Mouse (Mus musculus) heart, adult 11 months (tissue): ENCODE measurements around the gene Figla.
"Not testable (repeated sequence)": the region's sequence is repeated elsewhere in the genome, so short reads cannot be mapped to it uniquely, and the experiment has no call there.

ENCODE experiments used
- DNase-seq: peaks from one replicate; pipeline ENCODE4 v3.0.0; 2022

Figla gene

DNA sequence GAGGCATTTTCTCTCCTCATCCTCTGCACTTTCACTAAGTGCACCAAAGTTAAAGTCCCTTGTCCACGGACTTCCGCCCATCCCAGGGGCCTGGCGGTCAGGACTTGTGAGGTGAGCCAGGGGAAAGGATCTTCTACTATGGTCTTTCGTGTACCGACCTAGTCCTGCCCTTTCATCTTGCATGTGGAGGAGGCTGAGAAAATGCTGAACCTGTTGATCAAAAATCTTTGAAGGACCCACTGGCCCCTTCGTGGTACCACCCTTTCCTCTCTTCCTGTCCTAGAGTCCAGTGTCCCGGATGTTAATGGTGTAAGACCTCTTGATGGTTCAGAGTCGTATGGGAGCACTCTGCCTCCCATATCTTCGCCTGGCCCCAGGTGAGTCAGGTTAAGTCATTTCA, at the start of gene Figla:
Figla (plus strand) TSS at position 301 of the 400 bp plus-strand sequence.
- no peak for DNase-seq

DNA sequence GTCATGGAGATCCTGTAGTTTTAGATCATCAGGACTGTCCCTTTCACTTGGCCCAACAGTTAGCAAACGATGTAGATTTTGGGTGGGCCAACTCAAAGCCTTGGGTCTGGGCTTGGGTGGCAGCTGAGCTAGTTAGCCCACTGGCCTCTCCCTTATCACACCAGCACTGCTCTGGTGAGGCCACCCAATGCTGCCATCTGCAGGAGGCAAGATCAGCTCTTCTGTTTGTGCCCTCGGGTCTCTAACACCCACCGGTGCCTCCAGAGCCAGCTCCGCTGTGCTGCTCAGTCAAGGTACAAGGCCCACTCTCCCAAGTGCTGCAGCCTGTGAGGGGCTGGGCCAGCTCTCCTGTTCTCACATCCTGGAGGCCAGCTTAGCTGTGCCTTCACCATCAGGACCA, 49.3 kb upstream of the Figla start:
- DNase-seq = peak; percentile 80

- DNase-seq = peak; percentile 83
Observed at GRCm38 (mm10) chr6:85969889-85970288, 46.1 kb upstream of the Figla start.

DNA sequence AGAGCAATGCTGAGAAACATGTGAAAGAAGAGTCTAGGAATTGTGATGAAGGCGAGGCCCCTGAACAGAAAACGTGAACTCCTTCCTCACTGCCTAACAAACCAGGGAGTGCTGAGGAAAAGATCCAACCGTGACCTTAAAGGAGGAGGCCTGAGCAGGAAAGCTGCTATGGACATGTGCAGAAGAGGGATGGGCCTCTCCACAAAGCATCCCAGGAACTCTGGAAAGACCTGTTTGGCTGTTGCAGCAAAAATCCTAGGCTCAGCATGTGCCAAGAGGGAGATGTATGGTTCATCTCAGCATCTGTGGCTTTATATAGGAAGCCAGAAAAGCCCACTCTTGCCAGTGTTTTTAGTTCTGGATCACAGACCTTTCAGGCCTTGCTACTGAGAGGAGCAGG, 43.3 kb upstream of the Figla start:
- DNase-seq = peak; percentile 49

GRCm38 (mm10) chr6:85973336-85973735, 42.6 kb upstream of the Figla start:
- DNase-seq = peak; percentile 22

DNA sequence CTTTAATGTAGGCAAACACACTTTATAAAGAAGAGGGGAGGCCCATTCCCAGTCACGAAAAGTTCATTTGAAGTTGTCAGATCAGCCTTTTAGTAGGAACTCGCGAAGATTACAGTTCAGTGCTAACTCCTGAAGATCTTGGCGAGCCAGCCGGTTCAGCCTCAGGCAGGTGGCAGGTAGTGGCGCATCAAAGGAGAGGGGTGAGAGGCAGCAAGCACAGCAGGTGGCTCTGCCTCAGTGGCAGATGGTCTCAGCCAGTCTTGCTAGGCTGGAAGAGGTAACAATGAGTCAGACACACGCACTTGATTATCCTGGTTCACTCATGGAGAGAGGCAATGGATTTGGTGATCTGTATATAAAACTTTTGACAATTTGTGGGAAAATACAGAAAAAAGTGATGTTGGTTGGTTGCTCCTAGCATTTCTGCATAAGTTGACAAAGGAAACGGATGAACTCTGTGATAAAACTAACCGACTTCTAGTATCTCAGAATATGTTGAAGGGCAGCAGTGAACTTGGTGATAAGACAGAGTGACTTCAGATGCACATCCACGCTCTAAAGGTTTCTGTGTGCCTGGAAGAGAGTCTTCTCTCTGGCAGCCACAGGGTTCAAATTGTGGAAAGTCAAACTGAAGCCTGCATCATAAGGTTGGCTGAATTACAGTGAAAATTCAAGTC, 40.9 kb upstream of the Figla start:
- DNase-seq = peak; percentile 57

DNA sequence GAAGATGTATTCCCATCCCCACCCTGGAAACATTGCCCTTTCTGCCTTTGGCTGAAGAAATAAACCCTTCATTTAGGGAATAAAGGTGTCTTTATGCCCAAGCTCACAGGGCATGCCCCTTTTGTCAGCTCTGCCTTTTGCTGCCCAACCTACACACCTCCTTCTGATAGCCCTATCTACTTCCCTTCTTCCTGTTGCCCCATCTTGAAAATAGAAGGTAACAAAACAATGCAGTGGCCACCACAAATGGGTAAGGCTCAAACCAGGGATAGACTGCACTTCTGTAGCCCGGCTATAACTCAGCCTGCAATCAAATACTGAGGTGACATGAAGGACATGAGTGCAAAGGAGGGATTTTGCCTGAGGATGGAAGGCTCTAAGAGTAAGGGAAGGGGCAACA, 40.2 kb upstream of the Figla start:
- DNase-seq = peak; percentile 68

DNA sequence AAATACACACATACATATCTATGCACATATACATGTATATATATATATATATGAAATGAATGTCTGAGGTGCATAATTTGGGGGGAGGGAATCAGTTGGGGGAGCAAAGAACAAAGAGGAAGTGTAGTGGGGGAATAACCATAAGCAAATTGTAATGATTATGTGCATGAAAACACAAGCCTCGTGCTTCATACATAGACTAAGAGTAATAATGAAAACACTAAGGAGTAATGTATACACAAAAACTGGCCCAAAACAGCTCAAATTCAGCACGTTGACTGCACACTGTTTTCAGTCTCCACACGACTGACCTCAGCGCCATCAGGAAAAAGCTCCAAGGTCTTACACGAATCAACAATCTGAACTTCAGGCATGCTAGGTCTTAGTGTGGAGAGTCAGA, 39.7 kb upstream of the Figla start:
- DNase-seq = no peak

GRCm38 (mm10) chr6:85978736-85979135, 37.2 kb upstream of the Figla start:
- DNase-seq = not testable (repeated sequence)

DNA sequence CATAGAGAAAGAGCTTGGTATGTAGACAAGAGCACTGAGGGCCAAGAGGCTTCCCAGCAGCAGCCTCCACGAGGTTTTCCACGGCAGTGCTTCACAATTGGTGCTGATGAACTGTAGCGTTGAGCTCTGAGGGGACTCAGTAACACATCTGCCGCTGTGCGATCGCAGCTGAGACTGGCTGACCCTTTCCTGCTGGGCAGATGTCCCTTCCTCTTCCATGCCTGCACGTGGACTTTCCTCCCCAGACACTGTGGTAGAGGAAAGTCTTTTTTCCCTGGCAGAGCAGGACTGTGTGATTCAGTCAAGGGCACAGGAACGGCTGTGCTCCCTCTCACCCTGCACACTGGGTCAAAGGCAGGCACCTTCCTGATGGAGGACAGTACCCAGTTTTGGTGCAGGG, 31.6 kb upstream of the Figla start:
- peak; percentile 78 for DNase-seq

GRCm38 (mm10) chr6:85989570-85989969, 26.4 kb upstream of the Figla start:
- DNase-seq = not testable (repeated sequence)

- DNase-seq = not testable (repeated sequence)
Observed at GRCm38 (mm10) chr6:85990774-85991173, 25.2 kb upstream of the Figla start.

DNA sequence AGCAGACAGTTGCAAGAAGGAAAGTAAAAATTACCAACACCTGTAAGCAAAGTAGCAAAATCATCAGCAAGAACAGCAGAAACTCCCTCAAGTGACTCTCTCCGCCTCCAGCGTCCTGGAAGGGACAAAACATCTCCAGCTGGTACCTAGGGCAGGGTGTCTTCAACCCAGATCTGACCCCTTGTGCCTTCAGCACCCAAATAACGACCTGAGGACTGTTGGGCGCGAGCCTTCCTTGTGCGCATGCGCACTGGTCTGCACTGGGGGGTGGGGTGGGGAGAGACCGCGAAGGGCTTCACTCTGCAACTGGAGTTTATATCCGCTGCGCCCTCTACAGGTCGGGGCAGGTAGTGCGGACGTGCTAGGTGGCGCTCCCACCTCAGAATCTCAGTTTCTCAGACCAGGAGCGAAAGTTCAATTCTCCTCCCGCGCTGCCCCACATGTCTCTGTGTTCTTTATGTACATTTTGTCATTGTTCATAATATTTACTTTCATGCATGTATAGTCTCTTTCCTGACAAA, 12.5 kb upstream of the Figla start:
- no peak for DNase-seq

DNA sequence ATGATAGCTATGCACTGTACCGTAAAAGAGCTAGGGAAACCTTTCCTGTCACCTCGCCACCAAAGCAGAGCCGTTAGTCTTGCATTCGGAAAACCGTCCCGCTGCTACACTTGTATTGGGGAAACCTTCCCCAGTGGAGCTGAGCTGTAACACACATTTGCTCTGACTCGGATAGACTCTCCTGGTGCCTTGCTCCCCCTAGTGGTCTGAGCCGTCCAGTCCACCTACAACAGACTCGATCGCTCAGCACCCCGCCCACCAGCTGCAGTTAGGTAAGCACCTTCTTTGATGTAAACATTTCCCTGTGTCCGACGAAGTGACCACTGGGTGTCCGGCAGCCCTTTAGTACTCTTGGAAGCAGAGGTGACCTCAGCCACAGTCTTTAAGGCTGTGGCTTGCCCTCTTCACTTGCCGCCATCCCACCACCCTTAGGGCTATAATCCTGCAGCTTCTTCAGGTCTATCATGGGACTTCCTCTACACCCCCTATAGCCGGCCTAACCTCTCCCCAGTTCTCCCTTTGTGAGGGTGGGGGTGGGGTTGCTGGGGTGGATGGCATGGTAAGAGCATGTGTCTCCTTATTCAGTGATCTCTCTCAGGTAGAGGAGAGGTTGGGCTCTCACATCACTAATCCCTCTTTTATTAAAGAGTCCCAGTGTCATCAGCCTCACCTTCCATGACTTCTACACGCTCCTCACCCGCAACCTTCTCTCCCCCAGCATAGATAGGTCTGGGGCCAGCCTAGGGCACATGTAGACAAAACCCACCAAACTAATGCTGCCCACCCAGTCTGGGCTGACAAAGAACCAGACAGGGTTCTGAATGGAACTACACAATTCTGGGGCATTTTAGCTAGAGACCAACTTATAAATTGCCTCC, 11.5 kb upstream of the Figla start:
- DNase-seq = peak; percentile 92

- DNase-seq = no peak
Observed at GRCm38 (mm10) chr6:86009980-86010379, 6.0 kb upstream of the Figla start.

GRCm38 (mm10) chr6:86014812-86015211, 1.2 kb upstream of the Figla start:
- not testable (repeated sequence) for DNase-seq

DNA sequence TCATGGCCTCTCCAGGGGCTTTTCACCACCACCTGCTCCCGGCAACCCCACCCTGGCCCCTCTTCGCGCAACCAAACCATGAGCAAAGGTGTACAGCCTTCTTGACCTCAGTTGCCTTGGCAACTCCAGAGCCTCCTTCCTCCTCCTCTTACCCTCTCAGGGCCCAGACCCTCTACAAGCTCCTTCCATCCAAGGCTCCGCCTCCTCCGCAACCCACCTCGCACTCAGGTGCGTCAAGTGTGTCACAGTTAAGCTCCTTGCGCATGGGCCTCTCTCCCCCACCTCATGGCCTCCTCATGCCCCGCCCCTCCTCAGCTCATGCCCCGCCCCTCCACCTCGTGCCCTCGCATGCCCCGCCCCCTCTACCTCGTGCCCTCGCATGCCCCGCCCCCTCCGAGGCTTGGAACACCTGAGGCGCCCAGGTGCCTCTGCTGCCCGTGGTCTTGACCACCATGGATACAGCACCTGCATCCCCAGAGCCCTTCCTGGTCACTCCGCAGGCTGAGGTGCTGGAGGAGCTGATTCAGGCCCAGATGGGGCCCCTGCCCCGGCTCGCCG, 901 bp downstream of the Figla start:
- no peak for DNase-seq

DNA sequence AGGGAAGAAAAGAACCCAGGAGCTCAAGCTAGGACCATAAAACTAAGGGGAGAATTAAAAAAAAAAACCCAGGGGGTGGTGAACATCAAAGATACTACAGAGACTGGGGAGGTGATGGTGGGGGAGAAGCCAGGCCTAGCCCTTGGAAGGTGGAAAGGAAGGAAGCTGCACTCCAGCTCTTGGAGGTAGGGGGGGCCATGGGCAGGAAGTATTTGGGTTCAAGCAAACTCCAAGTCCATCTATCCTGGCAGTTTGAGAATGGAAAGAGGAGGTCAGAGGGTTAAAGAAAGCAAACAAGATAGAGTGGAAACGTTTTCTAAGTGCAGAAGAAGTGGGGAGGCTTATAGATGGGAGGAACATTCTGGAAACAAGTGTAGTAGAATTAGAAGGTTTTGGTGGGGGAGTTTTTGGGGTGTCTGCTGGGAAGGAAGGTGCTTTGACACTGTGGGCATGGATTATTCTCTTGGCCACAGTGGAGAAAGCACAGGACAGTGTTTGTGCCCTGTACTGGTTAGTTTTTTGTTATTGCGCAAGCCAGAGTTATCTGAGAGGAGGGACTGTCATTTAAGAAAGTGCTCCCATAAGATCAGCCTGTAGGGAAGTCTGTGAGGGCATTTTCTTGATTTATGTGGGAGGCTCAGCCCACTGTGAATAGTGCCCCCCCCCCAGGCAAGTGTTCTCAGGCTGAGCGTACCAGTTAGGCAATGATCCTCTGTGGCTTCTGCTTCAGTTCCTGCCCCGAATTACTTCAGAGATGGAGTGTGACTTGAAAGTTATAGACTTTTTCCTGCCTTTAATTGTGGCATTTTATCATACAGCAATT, 3.7 kb downstream of the Figla start:
- DNase-seq = peak; percentile 87

DNA sequence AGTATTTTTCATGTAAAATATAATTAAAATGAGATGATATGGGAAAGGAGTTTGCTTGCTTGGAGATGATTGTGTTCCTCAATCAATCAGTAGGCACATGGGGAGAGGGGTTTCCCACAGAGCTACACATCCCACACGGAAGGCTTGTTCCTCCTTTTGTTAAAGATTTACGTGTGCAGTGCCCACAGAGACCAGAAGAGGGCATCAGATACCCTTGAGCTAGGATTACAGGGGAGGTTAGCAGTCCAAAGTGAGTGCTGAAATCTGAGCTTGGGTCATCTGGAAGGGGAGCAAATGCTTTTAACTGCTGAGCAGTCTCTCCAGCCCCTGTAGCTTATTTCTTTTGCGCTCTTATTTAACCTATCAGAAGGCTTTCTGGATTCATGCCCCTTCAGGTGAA, 5.0 kb downstream of the Figla start:
- no peak for DNase-seq

GRCm38 (mm10) chr6:86026632-86027292, 10.8 kb downstream of the Figla start:
- DNase-seq = no peak

DNA sequence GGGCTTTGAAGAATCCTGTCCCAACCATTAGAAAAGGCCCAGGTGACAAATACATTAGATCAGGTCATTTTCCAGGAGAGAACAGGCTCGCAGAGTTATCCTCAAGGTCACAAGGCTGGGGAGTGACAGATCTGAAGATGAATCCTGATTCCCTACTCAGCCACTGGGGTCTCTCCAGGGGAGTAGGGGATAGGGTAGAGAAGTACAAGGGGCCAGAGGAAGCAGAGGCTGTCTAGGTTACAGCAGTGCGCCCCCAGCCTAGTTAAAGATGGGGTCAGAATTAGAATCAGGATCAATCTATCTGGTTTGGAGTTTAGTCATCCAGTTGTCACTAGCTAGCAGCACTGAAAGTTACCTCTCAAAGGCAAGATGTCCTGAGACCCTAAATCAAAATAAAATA, 12.2 kb downstream of the Figla start:
- peak; percentile 75 for DNase-seq
